Mouse (Mus musculus) embryo, embryonic 10.5 days (tissue): Measurements from ENCODE around the gene U2surp.
A peak's percentile ranks its signal among the peaks of the same experiment; 100 is the strongest.

Experiments used
- DNase-seq: peaks from one replicate; pipeline ENCODE4 v3.0.0-alpha.2; 2015; ENCODE audit warnings: low spot score

U2surp gene

GRCm38 (mm10) chr9:95511472-95512330, at the start of gene U2surp:
Gene U2surp (minus strand): TSS chr9:95511996.
- peak; percentile 97 for DNase-seq

GRCm38 (mm10) chr9:95559936-95560735, 48.3 kb upstream of the U2surp start:
- DNase-seq = peak; percentile 53

GRCm38 (mm10) chr9:95559059-95559935, 47.5 kb upstream of the U2surp start, which contains the start of gene Paqr9:
Gene Paqr9 (plus strand): TSS chr9:95559657.
- DNase-seq = peak; percentile 44

- no peak for DNase-seq
Observed at GRCm38 (mm10) chr9:95558726-95559058, 46.9 kb upstream of the U2surp start.

GRCm38 (mm10) chr9:95557722-95558121, 45.9 kb upstream of the U2surp start:
- no peak for DNase-seq

GRCm38 (mm10) chr9:95556067-95556512, 44.3 kb upstream of the U2surp start:
- DNase-seq = no peak

GRCm38 (mm10) chr9:95555233-95555740, 43.5 kb upstream of the U2surp start:
- no peak for DNase-seq

- no peak for DNase-seq
Observed at GRCm38 (mm10) chr9:95554231-95555221, 42.7 kb upstream of the U2surp start.

GRCm38 (mm10) chr9:95552175-95552705, 40.4 kb upstream of the U2surp start:
- DNase-seq = no peak

GRCm38 (mm10) chr9:95550856-95551774, 39.3 kb upstream of the U2surp start:
- DNase-seq = no peak

- DNase-seq = no peak
Observed at GRCm38 (mm10) chr9:95549626-95550411, 38.0 kb upstream of the U2surp start.

GRCm38 (mm10) chr9:95546679-95547078, 34.9 kb upstream of the U2surp start:
- no peak for DNase-seq

GRCm38 (mm10) chr9:95544598-95544997, 32.8 kb upstream of the U2surp start:
- DNase-seq = no peak

GRCm38 (mm10) chr9:95542475-95542874, 30.7 kb upstream of the U2surp start:
- no peak for DNase-seq

- no peak for DNase-seq
Observed at GRCm38 (mm10) chr9:95541650-95542432, 30.0 kb upstream of the U2surp start.

- DNase-seq = no peak
Observed at GRCm38 (mm10) chr9:95541208-95541607, 29.4 kb upstream of the U2surp start.

- peak; percentile 58 for DNase-seq
Observed at GRCm38 (mm10) chr9:95540487-95540886, 28.7 kb upstream of the U2surp start.
